Mouse (Mus musculus) MN1 (cell line): ENCODE measurements around the gene Ctf2.

ENCODE experiments used
- DNase-seq: peaks from one replicate; pipeline ENCODE4 v3.0.0-alpha.2; 2016; ENCODE audit warnings: low spot score

Ctf2 gene

DNA sequence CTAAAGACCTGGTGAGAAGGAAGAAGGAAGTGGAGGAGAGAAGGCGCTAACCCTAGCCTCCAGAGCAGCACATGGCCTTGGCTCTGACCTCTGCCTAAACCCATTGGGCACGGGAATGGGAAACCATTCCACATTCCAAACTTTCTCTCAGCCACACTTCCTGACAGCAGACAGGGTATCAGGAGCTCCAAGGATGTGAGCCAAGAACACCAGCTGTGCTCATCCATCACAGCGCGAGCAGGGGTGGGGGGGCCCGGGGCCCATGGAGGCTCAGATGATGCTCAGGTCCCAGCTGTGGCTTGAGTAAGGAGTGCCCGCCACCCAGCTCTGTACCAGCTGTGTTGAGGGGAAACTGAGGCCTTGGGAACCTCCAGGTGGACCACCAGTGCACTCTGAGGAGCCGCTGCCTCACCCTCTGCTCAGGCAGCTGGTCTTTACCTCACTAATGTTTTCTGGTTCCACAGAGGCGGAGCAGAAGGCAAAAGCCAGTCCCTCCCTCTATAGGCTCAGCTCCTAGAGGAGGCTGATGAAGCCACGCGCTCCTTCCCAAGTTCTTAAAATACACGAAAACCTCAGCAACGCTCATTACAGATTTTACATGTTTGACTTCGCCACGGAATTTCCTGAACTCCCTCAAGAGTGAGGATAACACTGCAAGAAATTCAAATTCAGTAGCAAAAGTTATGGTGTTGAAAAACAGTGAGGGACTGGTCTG lies 46.5 kb downstream of the Ctf2 start:
- no peak for DNase-seq

DNA sequence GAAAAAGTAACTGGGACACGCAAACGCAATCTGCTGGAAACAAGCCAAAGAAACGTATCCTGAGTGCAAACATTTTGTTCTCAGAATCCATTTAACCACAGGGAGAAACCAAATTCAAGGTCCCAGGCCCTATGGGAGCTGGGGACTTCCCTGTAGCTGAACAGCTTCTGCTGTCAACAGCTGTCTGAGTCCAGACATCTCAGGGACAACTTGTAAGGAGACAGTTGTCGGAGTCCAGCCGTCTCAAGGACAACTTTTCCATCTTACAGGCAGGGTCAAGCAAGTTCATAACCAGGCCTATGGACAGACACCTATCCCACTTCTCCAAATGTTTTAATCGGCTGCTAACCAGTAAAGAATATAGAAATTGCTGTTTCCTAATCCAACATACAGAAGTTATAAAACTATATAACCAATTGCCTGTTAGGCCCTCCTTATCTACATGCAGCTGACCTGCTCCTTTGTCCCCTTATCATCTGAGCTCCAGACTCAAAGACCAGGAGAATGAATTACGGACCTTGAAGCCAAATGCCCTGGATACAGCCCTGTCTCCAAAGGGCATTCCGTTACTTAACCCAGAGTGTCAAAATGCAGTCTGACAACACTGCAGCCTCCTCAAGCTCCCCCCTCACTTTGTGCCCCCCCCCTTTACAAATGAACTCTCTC lies 49.9 kb downstream of the Ctf2 start:
- DNase-seq: no peak

DNA sequence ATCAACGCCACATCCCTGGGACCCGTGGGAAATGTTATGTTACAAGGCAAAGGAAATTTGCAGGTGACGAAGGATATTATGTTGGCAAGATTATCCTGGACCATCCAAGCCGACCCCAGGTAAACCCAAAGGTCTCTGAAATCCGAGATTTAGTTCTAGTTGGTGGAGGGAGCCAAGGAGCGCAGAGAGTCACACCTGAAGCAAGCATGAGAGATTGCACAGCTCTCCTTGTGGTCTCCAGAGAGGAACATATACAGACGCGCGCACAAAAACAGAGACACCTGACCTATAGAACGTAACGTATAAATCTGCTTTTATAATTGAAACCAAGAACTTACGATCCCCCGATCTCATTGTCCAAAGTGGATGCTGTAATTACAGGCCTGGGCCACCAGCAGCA lies 51.4 kb downstream of the Ctf2 start:
- DNase-seq: no peak

DNA sequence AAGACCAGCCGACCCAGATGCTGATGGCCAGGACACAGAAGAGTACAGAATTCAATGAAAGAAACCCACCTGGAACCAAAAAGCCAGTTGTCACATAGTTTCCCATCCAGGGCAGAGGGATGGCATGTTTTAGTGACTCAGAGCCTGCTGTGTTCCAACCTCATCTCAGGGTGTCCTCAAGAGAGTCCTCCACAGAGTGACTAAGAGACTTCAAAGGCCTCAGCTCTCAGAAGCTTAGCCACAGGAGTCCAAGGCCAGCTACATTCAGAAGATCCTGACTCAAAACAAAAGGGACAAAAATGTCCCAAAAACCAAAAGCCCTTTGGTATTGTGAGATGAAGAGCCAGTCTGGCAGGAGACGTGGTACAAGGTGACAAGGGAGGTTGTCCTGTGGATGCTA lies 53.2 kb downstream of the Ctf2 start:
- DNase-seq: no peak

DNA sequence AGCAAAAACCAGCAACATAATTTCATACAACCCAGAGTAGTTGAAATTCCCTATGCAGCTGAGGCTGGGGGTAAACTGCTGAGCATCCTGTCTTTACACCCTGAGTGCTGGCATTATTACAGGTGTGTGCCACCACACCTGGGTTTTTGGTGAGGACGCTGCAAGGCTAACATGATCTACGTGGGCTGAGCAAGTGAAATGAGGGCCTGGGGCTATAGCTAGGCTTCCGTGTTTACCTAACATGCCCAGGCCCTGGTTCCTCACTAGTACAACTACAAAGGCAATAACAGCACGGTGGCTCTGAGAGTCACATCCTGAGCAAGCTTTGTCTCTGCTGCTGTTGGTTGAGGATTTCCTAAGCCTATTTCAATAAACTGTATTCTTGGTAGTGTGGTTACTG lies 54.4 kb downstream of the Ctf2 start:
- no peak for DNase-seq

DNA sequence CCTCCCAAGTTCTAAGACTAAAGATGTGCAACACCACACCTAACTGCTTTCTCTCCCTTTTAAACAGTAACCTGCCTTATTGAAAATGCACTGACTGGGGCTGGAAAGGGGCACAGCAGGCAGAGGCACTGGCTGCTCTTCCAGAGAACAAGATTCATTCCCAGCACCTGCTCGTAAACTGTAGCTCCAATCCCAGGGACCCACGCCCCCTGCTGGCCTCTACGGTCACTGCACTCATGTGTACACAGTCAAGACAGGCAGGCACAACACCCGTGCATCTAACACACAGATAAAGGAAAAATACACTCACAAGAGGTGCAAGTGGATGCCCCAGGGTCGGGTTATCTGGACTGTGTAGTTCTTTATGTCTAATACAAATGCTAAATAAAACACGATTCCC lies 54.9 kb downstream of the Ctf2 start:
- peak; percentile 39 for DNase-seq

DNA sequence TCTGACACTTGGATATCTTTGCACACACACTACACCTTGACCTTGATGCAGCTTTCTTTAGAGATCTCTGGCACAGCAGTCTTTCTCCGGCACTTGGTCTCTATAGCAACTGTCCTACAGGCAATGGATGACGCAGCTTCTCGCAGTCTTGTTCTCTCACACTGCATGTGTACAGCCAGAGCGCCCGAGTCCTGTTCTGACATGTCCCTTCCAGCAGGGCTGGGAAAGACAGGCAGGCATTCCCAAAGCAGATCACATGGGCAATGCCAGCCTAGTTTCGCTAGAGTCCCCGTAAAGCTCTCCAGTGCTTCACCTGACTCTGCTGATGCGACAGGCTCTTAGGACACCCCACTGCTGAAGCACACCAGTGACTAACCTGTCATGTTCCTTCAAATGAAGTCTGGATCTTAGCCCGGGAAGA lies 56.6 kb downstream of the Ctf2 start:
- DNase-seq: peak; percentile 69

DNA sequence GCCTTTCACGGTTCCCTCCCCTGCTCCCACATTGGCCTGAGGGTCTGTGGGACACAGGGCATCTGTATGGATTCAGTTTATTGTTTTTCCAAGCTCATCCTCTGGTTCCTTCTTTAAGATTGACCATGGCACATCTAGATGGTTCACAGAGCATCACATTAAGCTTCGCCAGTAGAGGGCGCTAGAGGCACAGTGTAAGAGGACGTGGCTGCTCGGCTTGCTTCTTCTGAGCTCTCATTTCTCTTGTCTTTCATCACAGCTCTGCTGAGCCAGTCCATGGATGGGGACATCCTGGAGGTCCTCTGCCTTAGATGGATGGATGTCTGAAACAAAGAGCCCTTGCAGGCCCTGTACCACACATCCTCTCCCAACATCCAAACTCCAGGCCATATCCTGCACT lies 57.0 kb downstream of the Ctf2 start:
- DNase-seq: peak; percentile 94

DNA sequence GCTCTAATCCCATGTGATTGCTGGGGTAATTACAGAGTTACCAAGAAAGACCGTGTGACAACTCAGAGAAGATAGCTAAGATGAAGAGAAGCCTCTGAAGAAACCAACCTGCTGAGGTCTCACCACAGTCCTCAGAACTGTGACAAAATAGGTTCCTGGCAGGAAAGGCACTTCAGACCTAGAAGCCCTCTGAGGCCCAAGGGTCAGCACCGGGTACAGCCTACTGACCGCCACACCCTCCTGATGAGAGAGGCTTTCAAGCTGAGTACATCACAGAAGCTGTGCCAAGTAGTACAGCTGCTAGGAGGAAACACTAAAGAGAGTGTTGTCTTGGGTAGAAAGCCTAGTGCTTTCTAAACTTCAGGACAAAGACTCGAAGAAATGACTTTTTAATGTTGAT lies 59.2 kb downstream of the Ctf2 start:
- no peak for DNase-seq

DNA sequence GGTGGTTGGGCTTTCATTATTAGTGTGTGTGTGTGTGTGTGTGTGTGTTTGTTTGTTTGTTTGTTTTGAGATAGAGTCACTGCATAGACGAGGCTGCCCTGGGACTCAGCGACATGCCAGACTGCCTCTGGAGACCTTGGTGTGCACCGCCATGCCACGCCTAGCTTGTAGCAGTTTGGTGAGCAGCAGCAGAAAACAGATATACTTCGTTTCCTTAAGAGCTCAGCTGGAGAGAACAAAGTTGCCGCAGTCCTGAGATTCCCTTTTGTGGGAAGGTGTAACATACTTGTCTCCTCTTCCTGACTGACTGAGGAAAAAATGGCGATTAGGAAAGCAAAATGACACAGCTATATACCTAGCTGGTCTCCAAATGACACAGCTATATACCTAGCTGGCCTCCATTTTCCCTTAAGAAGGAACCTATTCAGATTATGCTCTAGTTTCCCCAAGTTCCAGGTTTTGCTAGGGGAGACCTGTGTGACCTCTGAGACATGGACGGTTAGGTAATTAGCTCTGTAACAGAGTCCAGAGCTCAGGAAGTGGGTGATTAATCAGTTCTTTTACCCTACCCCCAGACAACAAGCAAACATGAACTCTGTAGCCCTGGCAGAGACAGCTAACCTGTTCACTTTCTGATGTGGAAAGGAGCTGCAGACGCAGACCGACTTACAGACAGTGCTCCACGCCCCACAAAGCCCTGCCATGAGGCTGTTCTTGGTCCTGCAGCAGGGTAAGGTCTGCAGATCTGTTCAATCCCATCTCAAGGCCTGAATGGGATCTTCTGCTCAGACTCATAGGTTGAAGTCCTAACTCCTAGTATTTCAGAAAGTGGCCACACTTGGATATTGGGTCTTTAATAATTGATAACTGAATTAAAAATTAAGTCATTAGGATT lies 59.8 kb downstream of the Ctf2 start:
- peak; percentile 25 for DNase-seq
